Mouse (Mus musculus): ENCODE measurements around the gene Phactr2.
"Not testable (repeated sequence)": the region's sequence is repeated elsewhere in the genome, so short reads cannot be mapped to it uniquely, and the experiment has no call there.

Gene Phactr2

DNA sequence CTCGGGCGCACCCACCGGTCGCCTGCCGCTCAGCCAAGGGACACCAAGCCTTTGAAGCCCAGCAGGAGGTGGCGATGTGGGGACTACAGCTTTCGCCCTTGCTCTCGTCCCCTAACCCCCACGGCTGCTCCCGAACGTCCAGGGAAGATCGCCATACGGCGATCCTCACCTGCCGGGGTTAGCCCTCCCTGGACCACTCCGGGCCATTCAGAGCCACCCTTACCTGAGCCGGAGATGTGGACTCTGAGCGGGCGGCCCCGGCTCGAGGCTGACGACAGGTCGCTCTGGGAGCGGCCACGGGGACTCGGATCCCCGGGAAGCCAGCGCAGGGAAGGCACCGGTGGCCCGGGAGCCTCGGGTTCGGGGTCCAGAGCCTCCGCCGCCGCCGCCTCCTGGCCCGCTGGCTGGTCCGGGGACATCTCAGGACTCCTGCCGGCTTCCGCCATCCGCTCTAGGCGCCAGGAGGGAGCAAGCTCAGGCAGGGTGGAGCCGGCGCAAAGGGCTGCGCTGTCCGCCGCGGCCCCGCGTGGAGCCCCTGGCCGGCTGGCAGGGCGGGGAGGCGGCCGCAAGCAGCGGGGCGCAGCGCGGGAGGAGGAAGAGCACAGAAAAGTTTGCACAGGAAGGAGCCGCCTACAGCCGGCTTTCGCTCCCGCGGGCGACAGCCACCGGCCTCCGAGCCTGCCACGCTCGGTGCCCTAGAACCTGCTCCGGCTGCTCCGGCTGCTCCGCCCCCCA is at the start of gene Phactr2:
Gene Phactr2 (minus strand): TSS at position 580 of the 735 bp plus-strand sequence.
- ATAC-seq (ENCODE audit: low TSS enrichment), result peak; percentile 77

DNA sequence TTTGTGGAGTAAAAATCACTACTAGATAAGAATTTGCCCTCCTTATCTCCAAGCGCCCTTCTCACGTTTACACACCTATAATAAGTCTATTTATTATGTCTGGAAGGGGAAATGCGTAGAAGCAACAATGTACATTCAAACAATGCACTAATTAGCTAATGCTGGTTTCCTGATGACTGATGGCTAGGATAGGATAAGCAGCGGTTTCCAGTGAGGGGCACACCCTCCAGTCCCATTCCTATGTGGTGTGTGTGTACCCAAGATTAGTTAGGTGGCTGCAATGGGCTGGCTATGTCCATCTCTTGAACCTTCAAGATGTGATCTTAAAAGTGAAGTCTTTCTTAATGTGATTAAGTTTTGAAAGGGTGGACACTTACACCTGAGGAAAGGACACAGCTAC is 47.6 kb upstream of the Phactr2 start:
- ATAC-seq (ENCODE audit: low TSS enrichment), result no peak

- no peak for ATAC-seq (ENCODE audit: low TSS enrichment)
Measured at GRCm38 (mm10) chr10:13502371-13502770, 28.2 kb upstream of the Phactr2 start.

DNA sequence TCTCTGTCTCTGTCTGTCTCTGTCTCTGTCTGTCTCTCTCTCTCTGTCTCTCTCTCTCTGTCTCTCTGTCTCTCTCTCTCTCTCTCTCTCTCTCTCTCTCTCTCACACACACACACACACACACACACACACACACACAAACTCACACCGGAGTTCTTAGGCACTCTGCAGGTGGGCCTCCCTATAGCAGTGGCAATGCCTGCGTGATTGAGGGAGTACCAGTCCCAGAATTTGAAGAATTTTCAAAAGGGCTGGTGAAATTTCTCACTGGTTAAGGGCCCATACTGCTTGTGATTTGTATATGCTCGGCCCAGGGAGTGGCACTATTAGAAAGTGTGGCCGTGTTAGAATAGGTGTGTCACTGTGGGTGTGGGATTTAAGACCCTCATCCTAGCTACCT is 27.3 kb upstream of the Phactr2 start:
- peak; percentile 40; the same call in 1 of the 2 replicates for ATAC-seq (ENCODE audit: low TSS enrichment)

DNA sequence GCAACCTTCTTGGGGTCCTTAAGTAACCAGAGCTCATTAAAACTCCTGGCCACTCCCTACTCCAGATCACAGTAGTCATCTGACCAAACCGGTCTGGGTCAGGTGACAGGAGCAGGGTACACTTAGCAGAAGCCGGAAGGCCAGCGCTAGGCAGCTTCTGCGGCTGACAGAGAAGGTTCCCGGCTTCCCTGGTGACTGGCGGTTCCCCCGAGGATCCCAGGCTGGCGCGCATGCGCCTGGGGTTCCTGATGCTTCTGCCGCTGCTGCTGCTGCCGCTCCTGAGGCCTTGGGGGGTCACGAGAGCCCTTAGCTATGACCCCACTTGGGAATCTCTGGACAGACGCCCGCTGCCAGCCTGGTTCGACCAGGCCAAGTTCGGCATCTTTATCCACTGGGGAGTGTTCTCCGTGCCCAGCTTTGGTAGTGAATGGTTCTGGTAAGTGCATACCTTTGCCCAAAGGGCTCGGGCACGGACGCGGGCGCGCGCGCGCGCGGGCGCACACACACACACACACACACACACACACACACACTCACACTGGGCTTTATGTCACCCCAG is 26.8 kb upstream of the Phactr2 start:
- ATAC-seq (ENCODE audit: low TSS enrichment), result peak; percentile 97

- peak; percentile 9; the same call in 1 of the 2 replicates for ATAC-seq (ENCODE audit: low TSS enrichment)
Measured at GRCm38 (mm10) chr10:13500473-13500872, 26.3 kb upstream of the Phactr2 start.

DNA sequence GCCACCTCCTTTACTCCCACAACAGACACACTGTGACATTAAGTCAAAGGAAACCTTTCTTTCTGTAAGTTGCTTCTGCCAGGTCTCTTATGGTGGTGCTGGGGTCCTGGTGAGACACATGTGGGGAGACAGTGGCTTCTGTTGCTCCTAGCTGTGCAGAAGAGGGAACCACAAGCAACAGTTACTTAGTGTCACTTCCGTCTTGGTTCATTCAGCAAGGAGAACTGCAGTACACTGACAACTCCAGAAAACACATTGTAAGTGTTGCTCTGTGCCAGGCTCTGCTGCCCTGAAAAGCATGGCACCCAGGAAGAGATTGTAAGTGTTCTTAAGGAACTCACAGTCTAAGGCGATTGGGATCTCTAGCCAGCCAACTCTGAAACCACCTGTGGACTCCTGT is 25.1 kb upstream of the Phactr2 start, which contains the start of gene Fuca2:
Gene Fuca2 (plus strand): TSS at position 210 of the 400 bp plus-strand sequence.
- ATAC-seq (ENCODE audit: low TSS enrichment), result no peak

- ATAC-seq (ENCODE audit: low TSS enrichment), result no peak
Measured at GRCm38 (mm10) chr10:13496315-13496714, 22.1 kb upstream of the Phactr2 start.

DNA sequence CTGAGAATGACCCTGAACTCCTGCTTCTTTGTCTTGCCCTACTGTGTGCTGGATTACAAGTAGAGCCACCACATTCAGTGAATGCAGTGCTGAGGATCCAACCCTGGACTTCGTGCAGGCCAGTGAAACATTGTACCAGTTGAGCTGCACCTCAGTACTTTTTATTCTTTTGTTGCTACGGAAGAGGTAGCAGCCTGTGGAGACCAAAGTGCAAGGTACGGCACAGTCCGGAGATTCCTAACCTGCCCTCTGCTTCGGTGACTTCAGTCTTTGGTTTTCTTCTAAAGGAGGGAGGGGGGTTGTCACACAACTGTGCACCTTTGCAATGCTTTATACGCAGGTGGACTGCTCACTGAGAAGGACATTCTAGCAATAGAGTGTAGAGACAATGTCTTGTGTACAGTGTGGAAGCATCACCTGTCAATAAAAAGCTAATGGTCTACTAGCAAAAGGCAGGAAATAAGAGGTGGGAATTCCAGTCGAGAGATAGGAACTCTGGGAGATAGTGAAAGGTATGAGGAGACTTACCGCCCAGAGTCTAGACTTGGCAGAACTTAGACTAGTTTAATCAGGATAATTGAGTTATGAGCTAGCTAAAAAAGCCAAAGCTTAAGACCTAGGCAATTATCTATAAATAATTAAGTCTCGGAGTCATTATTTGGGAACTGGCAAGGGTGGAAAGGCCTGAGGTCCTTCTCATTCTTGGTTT is 19.9 kb upstream of the Phactr2 start:
- ATAC-seq (ENCODE audit: low TSS enrichment), result no peak

GRCm38 (mm10) chr10:13489671-13490070 is 15.5 kb upstream of the Phactr2 start:
- no peak for ATAC-seq (ENCODE audit: low TSS enrichment)

DNA sequence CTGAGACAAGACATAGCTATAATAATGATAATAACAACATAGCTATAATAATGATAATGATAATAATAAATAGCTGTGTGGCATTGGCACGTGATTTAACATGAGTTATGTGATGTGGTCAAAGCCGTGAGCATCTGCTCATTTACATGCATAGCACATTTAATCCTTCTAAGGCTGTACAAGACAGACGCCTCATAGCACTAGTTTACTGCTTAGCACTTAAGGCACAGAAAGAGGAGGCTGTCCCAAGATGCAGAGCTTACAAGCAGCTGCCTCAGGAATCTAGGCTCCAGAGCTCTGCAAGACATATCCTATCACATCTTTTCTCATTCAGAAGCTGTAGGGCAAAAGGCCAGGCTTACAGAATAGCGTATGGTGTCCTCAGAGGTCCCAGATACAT is 11.7 kb upstream of the Phactr2 start:
- no peak for ATAC-seq (ENCODE audit: low TSS enrichment)

- no peak for ATAC-seq (ENCODE audit: low TSS enrichment)
Measured at GRCm38 (mm10) chr10:13479341-13479740, 5.1 kb upstream of the Phactr2 start.

GRCm38 (mm10) chr10:13475121-13475520 is 909 bp upstream of the Phactr2 start:
- peak; percentile 51 for ATAC-seq (ENCODE audit: low TSS enrichment)

DNA sequence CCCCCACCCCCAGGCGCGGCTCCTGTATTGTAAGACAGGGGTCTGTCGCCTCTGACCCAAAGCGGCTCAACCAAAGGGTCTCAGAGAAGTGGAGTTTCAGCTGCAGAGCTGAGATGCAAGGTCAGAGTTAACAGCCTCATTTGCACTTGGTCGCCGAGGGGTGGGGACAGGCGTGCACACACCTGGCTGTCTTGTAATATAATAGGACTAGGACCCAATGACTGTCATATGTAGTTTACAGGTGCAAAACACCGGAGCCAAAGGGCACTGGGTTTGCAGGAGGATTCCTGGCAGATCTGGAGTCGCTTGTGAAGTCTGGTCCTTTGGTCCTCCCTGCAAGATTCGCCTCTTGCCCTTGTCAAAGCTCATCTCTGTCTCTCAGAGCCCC is 350 bp upstream of the Phactr2 start:
- no peak for ATAC-seq (ENCODE audit: low TSS enrichment)

DNA sequence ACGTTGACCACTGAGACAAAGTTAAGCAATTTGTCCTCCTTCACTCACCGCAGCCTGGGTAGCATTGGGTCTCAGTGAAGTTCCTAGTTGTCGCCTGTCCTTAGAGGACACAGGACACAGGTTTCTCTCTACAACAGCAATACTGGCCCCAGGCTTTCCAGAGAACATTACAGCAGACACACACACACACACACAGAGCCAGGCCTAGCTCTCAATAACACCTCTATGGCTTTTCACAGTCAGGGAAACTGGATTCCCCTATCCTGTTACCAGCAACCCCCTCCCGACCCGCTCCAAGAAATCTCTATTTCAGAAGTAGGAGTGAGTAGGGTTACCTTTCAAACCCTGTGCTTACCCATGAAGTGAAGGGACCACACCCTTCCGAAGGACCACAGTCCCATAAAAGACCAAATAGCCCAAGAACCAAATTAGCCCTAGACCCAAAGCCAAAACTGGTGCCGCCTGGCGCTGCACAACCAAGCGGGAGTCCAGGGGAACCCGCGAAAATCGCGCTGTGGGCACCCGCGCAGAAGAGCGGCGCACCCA is 852 bp downstream of the Phactr2 start:
- ATAC-seq (ENCODE audit: low TSS enrichment), result no peak

- ATAC-seq (ENCODE audit: low TSS enrichment), result no peak
Measured at GRCm38 (mm10) chr10:13470236-13470635, 4.0 kb downstream of the Phactr2 start.

DNA sequence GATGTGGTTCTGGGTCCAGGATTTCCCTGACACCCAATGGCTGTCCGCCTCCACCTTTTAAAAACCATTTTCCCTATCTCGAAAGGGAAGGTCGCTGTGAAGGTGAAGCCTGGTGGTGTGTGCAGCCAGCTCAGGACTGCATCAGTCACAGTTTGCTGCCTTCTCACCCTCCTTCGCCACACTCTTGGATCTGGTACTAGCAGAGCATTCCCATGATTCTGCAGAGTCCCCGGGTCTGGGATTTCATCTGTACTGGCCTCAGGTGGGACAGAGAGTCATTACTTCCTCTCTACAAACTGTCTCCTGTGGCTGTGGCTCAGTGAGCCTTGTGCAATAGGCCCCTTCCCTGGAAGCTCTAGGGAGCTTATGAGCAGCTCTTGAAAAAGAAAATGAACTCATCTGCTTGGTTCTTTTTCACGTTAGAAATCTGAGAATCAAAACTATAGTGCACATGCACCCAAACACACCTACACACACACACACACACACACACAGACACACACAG is 6.1 kb downstream of the Phactr2 start:
- not testable (repeated sequence) for ATAC-seq (ENCODE audit: low TSS enrichment)

DNA sequence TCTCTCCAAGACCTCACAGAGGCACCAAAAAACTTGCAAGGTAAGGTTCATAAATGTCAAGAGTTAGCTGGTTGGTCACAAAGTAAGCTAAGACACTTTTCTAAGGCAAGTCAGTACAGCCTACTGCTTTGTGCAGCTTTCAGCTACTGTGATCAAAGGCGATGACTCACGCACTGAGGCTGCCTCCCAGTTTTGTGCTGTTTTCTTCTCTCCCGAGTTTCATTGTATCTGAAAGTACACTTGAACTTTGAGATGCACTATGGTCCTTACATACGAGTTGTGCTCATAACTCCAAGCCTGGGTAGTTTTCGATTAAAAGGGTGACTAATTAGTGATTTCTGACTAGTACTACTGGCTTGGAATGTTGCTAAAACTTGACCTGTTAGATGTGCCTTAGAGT is 7.3 kb downstream of the Phactr2 start:
- peak; percentile 88 for ATAC-seq (ENCODE audit: low TSS enrichment)

- ATAC-seq (ENCODE audit: low TSS enrichment), result not testable (repeated sequence)
Measured at GRCm38 (mm10) chr10:13464295-13464694, 9.9 kb downstream of the Phactr2 start.

DNA sequence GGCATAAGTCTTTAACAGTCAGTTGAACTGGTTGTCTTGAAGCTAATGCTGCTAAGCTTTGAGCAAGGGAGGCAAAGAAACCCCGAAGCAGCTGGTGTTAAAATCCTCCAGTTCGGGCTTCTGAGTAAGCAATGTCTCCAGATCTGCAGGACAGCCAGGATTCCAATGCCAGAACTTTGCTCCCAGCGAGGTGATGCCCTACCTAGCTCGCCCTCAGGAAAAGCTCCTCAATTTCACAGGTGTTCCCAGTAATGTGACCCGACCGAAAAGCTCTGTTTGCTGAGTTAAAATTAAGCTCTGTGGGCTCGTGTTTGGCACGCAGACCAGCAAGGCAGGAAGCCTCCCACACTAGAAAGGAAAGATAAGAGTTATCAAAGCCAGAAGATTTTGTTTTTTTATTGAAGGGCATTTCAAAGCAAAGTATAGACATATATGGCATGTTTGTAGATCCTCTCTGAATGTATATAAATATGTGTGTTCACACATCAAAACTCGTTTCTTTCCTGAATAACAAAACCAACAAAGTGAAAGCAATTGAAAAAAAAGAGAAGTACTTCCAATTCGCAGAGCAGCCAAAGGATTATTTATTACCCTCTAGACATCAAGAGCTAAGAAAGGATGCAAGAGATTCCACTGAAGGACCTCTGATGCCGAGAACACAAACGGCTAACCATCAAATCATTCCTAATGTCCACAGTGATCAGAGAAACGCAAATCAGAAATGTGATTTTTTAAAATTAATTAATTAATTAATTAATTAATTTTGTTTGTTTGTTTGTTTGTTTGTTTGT is 20.8 kb downstream of the Phactr2 start:
- ATAC-seq (ENCODE audit: low TSS enrichment), result peak; percentile 79

DNA sequence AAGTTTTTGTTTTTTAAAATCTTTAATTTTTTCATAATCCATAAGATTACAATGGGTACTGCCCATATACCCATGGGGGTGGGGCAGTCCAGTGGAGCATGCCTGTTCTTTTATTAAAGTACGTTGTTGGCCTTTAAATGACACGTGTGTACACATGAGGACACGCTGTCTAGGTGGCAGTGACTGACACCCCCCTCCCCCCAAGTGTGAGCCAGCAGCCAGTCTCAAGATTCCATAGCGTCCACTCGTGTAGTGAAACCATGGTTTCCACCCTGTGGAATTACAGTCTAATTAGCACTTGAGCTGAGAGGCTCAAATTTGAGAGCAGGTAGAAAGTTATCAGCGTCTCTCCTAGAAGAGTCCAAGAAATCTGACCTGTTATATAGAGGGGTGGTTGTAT is 22.6 kb downstream of the Phactr2 start:
- ATAC-seq (ENCODE audit: low TSS enrichment), result no peak

All from frontal cortex, adult (tissue).